Mouse (Mus musculus): ENCODE results near the gene Tada2a.

Gene Tada2a

DNA sequence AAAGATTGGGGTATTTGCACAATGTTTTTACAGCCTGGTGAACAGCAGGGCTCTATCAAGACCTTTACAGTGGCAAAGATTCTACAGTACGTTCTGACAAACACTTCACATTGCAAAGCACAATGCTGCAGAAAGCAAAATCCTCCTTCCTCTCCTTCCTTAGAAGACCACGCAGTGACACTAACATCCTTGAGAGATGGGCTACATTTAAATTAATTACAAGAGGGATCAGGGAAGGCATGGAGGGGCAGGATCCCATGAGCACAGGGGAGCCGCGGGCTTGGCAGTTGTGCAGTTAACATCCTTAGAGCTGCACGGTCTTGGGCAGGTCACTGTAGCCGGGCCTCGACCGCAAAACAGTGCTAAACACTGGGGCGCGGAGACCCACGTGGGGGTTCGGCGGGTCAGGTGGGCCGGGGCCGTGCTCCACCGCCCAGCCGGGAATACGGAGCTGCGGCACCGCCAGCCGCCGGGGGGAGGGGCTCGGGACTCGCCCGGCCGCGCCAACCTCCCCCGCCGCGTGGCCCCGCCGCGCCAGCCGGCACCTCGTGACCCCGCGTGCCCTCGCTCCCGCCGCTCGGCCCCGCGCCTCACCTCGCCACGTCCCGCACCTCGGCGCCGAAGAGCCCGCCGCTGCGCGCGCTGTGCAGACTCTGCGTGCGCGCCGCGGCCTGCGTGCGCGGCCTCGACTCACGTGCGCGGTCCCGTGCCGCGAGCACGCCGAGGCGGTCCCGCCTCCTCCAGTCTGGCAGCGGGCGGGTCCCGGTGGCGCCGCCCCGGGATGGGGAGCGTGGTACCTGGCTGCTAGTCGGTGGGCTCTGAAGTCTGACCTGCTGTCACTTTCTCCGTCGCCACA, at the start of gene Tada2a, which contains the start of gene Acaca:
Gene Tada2a, minus strand, starts transcription at position 658 of the 856 bp plus-strand sequence.
Gene Acaca, plus strand, starts transcription at position 730 of the 856 bp plus-strand sequence.
- peak; percentile 85 to 88 for DNase-seq

DNA sequence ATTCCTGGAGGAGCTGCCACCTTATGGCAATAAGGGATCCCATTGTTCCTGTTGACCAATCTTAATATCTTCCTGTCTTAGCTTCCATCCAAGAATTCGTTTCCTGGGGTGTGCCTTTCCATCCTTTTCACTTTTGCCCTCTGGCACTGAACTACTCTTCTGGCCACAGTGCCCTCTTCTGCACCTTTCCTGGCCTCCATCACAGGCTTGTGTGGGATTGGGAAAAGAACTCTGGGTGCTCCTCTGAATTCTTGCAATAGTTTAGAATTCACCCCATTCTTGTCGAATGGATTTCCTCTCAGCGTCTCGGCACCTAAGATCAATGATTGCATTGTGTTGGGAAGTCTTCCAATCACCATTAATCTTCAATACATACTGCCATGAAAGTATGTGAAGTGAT, 49.2 kb upstream of the Tada2a start:
- no peak for DNase-seq

- DNase-seq = no peak
These were observed 43.4 kb upstream of the Tada2a start for GRCm38 (mm10) chr11:84172539-84173435.

- peak; percentile 47 to 63 for DNase-seq
These were observed 39.4 kb upstream of the Tada2a start for GRCm38 (mm10) chr11:84168701-84169288.

DNA sequence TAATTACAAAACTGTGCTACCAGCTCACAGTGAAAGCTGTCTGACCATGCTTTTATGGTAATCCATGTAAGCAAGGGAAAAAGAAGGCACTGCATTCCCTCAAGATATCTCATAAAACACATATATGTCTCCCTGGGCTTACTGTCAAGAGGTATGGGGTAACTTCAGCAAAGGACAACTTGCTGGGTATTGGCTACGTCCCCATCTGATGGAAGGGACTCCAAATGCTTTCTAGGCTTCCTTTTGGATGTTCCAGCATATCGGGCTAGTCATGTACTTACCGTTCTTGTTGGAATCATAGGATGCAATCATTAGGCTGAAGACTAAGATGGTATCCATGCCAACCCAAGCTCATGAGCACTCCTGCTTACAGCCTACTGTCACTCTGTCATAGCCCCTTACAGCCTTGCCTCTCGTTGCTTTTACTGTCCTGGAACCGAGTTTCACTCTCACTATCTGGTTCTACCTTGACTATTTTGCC, 37.7 kb upstream of the Tada2a start, which contains the start of gene Gm11437:
Gene Gm11437, minus strand, starts transcription at position 431 of the 481 bp plus-strand sequence.
- DNase-seq = no peak

GRCm38 (mm10) chr11:84164561-84164960, 35.2 kb upstream of the Tada2a start:
- no peak for DNase-seq

DNA sequence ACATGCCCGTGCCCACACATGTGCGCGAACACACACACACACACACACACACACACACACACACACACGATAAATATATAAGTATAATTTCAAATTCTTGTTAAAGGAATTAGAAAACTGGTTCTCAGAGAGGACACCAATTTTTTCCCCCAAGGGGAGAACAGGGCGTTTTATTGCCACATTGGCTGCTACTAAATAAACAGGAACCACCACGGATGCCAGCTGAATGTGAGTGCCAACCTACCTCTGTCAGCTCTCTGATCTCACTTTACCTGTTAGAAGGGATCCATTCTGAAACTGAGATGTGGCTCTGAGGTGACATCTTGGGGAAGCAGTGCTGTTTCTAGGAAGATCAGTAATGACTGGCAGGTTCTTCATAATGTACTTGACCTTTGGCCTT, 34.7 kb upstream of the Tada2a start:
- no peak for DNase-seq

DNA sequence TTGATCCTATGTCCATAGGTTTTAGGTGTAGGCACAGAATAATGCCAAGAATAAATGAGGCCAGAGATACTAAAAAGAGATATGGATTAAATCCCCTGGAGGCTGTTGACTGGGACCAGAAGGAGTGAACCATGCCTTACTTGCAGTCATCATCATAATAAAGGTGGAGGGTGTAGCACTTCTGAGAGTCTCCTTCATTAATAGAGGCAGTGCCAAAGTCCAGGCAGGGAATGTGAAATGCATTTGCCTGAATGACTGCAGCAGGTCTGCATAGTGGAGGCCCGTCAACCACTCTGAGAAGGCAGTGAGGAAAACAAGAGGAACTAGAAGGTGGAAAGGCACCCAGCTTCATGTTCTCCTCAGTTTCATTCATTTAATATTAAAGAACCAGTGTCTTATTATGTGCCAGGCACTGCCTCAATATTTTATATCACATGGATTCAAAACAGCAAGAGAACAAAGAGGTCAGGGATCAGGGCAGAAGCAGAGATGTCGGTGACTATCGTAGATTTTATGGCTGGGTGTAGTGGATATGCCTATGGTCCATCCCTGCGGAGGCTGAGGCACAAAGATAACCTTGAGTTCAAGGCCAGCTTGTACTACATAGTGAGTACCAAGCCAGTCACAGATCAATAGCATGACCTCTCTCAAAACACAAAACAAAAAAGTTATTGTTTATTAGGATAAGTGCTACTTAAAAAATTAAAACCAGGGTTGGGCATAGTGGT, 27.3 kb upstream of the Tada2a start:
- DNase-seq = no peak

- no peak for DNase-seq
These were observed 21.5 kb upstream of the Tada2a start for GRCm38 (mm10) chr11:84150884-84151283.

DNA sequence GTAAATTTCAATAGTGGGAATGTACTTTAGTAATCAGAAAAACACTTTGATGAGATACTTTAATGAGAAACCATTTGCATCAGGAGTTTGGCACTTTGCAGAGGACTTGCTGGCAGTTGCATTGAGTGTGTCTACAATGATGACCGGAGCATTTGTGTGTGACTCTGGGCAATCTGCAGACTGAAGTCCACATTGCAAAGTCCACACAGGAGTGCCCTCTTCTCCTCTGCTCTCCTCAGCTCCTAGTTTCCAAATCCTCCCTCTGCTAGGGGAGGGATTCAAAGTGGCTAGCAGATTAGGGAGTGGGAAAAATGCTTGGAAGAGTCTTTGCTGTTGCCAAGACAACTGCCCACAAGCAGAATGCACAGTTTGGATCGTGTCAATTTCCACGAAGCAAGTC, 16.7 kb upstream of the Tada2a start:
- no peak for DNase-seq

DNA sequence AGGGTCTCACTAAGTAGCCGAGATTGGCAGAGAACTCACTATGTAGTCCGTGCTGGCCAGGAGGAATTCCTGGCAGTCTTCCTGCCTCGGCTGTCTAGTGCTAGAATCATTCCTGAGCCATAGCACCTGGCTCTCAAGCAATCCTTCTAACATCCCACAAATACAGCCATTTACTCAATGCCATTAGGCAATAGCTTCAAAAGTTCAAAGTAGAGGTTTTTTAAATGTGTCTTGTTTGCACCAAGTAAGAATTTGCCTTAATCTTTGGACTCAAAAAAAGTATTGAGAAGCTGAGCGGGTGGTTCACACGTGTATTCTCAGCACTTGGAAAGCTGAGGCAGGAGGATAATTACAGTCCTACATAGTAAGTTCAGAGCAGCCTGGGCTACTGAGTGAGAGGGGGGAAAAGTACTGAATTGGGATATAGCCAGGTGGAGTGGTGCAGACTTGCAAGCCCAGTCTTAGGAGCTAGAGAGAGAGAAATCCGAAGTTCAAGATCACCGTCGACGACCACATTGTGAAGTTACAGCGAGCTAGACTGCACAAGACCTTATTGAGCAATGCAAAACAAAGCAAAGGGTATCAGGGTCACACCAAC, 15.9 kb upstream of the Tada2a start:
- no peak for DNase-seq

- peak in 1 of 2 experiments; percentile 72 for DNase-seq
These were observed 12.4 kb upstream of the Tada2a start for GRCm38 (mm10) chr11:84141752-84142151.

- DNase-seq = no peak
These were observed 7.1 kb upstream of the Tada2a start for GRCm38 (mm10) chr11:84136453-84136852.

DNA sequence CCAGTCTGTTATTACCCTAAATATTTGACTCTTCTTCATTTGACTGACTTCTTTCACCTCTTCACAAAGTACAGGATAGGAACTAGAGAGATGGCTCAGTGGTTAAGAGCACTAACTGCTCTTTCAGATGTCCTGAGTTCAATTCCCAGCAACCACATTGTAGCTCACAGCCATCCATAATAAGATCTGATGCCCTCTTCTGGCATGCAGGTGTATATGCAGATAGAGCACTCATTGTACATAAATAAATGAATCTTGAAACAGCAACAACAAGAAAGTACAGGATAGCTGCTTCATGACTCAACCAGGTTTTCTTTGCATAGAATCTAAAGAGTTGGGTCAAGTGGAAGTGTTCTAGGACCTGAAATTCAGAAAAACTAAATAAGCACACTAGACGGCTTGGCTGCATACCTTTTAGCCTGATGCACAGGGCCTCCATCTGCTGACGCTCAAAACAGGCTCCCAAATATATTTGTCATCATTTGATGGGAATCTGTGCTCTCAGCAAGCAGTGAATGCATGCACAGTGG, 5.0 kb upstream of the Tada2a start:
- DNase-seq = no peak

- no peak for DNase-seq
These were observed 392 bp upstream of the Tada2a start for GRCm38 (mm10) chr11:84129799-84130185.

DNA sequence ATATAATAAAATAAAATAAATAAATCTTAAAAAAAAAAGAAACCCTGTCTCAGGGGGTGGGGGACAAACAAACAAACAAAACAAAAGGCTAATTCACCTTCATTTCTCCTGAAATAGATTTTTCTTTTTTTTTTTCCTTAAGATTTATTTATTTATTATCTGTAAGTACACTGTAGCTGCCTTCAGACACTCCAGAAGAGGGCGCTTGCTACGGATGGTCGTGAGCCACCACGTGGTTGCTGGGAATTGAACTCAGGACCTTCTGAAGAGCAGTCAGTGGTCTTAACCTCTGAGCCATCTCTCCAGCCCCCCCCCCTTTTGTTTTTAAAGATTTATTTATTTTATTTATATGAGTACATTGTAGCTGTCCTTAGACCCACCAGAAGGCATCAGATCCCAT, 1.4 kb downstream of the Tada2a start:
- no peak for DNase-seq

GRCm38 (mm10) chr11:84121051-84121956, 8.1 kb downstream of the Tada2a start:
- DNase-seq = no peak

- no peak for DNase-seq
These were observed 12.0 kb downstream of the Tada2a start for GRCm38 (mm10) chr11:84117431-84117830.

DNA sequence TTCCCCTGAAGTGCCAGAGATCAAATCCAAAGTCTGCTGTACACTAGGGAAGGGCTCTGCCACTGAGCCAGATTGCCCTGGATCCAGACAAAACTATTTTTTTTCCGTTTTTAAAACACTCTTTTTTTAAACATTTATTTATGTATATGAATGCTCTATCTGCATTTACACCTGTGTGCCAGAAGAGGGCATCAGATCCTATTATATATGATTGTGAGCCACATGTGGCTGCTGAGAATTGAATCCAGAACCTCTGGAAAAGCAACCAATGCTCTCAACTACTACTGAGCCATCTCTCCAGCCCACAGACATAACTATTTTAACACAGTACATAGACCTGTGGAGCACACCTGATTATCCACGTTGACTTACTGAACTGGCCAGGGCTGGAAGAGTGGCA, 13.2 kb downstream of the Tada2a start:
- DNase-seq = no peak

DNA sequence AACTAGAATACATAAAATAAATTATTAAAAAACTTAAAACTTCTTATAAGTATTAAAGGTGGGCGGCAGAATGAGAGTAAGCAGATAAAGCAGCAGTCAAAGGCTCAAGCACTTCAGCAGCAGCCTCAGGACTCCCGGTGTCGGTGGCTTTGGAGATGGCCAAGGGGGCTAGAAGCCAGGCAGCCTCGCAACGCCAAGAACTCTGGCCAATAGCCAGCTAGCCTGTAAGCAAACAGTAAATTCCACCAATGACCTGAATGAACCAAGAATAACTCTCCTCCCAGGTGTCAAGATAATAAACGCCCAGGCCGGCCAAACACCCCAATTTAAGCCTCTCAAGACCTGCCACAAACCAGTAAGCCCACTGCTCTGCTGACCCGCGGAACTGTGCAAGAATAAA, 13.8 kb downstream of the Tada2a start:
- no peak for DNase-seq

DNA sequence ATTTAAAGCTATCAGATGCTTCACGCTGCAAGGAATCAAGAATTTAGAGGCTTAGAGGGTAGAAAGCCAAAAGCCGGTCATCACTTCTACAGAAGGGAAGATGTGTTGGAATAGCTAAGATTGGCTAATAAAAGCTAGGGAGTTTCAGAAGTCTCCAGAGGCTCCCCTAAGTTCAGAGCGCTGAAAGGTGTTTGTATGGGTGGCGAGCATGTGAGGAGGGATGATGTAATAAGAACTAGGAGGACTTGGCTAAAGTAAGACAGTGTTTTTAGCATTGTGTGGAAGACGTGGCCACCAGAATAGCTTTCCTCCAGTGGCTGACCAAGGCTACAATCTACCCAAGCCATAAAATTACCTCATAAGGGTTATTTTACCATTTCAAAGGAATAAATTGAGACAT, 15.8 kb downstream of the Tada2a start:
- DNase-seq = no peak
